Mouse (Mus musculus) limb, embryonic 14.5 days (tissue): ENCODE data around the gene H2afy2. TPM values are rescaled to one million over a fixed set of nuclear protein-coding genes. Genes with fewer than 3 reads are reported as not detected.

Experiments used
- ATAC-seq: fragments of 200-750 bp; cut with Nextera tagmentation; 2 replicates; pipeline ENCODE4 v1.8.0; 2017; ENCODE audit warnings: low read depth, moderate number of reproducible peaks, moderate TSS enrichment; ENCODE audit not compliant: low FRiP score
- DNase-seq: peaks from one replicate; pipeline ENCODE4 v3.0.0-alpha.2; 2015; ENCODE audit warnings: low spot score
- H3K27ac ChIP-seq: fragments of 300-500 bp; sonication (generic); replicated peaks from 2 replicates; pipeline ENCODE4 v1.5.1; 2014; ENCODE audit warnings: low read depth, mild to moderate bottlenecking, low read length, moderate library complexity, mixed read lengths
- H3K27me3 ChIP-seq: fragments of 300-500 bp; sonication (generic); 2 replicates; pipeline ENCODE4 v1.6.1; 2014; ENCODE audit warnings: low read length, mixed read lengths; ENCODE audit not compliant: control insufficient read depth, insufficient read depth
- H3K36me3 ChIP-seq: fragments of 300-500 bp; sonication (generic); 2 replicates; pipeline ENCODE4 v1.6.1; 2014; ENCODE audit warnings: mild to moderate bottlenecking, low read length, moderate library complexity, mixed read lengths; ENCODE audit not compliant: control insufficient read depth, insufficient read depth
- H3K4me1 ChIP-seq: fragments of 300-500 bp; sonication (generic); 2 replicates; pipeline ENCODE4 v1.6.1; 2014; ENCODE audit warnings: antibody characterized with exemption, low read length, mixed read lengths; ENCODE audit not compliant: control insufficient read depth, insufficient read depth
- H3K4me2 ChIP-seq: fragments of 300-500 bp; sonication (generic); replicated peaks from 2 replicates; pipeline ENCODE4 v1.6.1; 2014; ENCODE audit warnings: low read depth, mild to moderate bottlenecking, low read length, moderate library complexity; ENCODE audit not compliant: severe bottlenecking
- H3K4me3 ChIP-seq: fragments of 300-500 bp; sonication (generic); replicated peaks from 2 replicates; pipeline ENCODE4 v1.5.1; 2014; ENCODE audit warnings: low read length
- H3K9ac ChIP-seq: fragments of 300-500 bp; sonication (generic); 2 replicates; pipeline ENCODE4 v1.6.1; 2014; ENCODE audit warnings: mild to moderate bottlenecking, low read depth, low read length, moderate library complexity; ENCODE audit not compliant: severe bottlenecking
- H3K9me3 ChIP-seq: fragments of 300-500 bp; sonication (generic); 2 replicates; pipeline ENCODE4 v1.6.1; 2016; ENCODE audit warnings: low read length; ENCODE audit not compliant: control insufficient read depth
- POLR2A ChIP-seq: fragments of 200-500 bp; IDR thresholded peaks from 2 replicates; pipeline ENCODE4 v1.8.0; 2012; ENCODE audit warnings: inconsistent platforms, mild to moderate bottlenecking, moderate library complexity, borderline replicate concordance; ENCODE audit not compliant: insufficient read depth, insufficient read length; ENCODE audit errors: extremely low read depth
- whole genome bisulfite sequencing: fragments of 180-500 bp; shearing (Covaris S2); extraction: QIAGEN DNeasy Blood & Tissue Kit; methylation state at CpG from one replicate; pipeline ENCODE4 v1.1.7; 2014; 5-methylcytosine and 5-hydroxymethylcytosine counted together
- polyA plus RNA-seq, 2 experiments: library from polyadenylated mRNA; depleted of rRNA in 1 of 2; stranded (reverse) in 1 of 2; unstranded in 1 of 2; fragments of >200 nt; fragmentation: Nextera tagmentation in 1 of 2; extraction: Ambion mirVana in 1 of 2; gene quantifications; 2 replicates each; pipeline versions ENCODE4 v1.2.1 to v1.2.3; 2012 to 2014

Gene H2afy2
- polyA plus RNA-seq, 2 experiments = 90.3 to 111 TPM

GRCm38 (mm10) chr10:61784414-61784813 lies 467 bp upstream of the H2afy2 start:
- 18% methylated on average over 10 of the region's 10 CpGs for WGBS
- peak overlapping the region; percentile 92 for H3K4me3 ChIP-seq
- TF ChIP-seq POLR2A = no peak
- no peaks in the 10 kb centered on the region for H3K27me3 ChIP-seq
- peaks cover 17% of the 10 kb centered on the region for H3K4me1 ChIP-seq
- no peaks in the 10 kb centered on the region for H3K9me3 ChIP-seq
- ATAC-seq = no peak
- no peaks in the 10 kb centered on the region for H3K36me3 ChIP-seq
- H3K9ac ChIP-seq = peak overlapping the region; percentile 99
- peak overlapping the region; percentile 72 for H3K4me2 ChIP-seq
- peak overlapping the region; percentile 97 for H3K27ac ChIP-seq
- DNase-seq = no peak

- 0 out of 2 replicates have a peak, but pooled peaks have one; percentile 41 for TF ChIP-seq POLR2A
- WGBS = under 1% methylated on average over 41 of the region's 74 CpGs
- H3K4me2 ChIP-seq = peak overlapping the region; percentile 72
- no peaks in the 10 kb centered on the region for H3K36me3 ChIP-seq
- ATAC-seq = peak; percentile 43
- H3K9me3 ChIP-seq = no peaks in the 10 kb centered on the region
- H3K27ac ChIP-seq = peak overlapping the region; percentile 97
- peak; percentile 79 for DNase-seq
- H3K4me1 ChIP-seq = peaks cover 17% of the 10 kb centered on the region
- H3K4me3 ChIP-seq = peak overlapping the region; percentile 92
- no peaks in the 10 kb centered on the region for H3K27me3 ChIP-seq
- peak overlapping the region; percentile 99 for H3K9ac ChIP-seq
Observed at GRCm38 (mm10) chr10:61782799-61783611, 942 bp downstream of the H2afy2 start.

GRCm38 (mm10) chr10:61781461-61782128 lies 2.4 kb downstream of the H2afy2 start:
- Histone ChIP-seq H3K9me3 (no peaks in the 10 kb centered on the region), H3K4me3 (peak overlapping the region; percentile 92), H3K27ac (peak overlapping the region; percentile 97; the same call in 1 of the 2 replicates), H3K4me1 (peaks cover 17% of the 10 kb centered on the region), H3K27me3 (no peaks in the 10 kb centered on the region), H3K4me2 (peak overlapping the region; percentile 72), H3K36me3 (peaks cover 3% of the 10 kb centered on the region; the same call in 1 of the 2 replicates), H3K9ac (peak overlapping the region; percentile 99)
- no peak for ATAC-seq
- TF ChIP-seq POLR2A = no peak
- DNase-seq = peak; percentile 18
- WGBS = 25% methylated on average over 8 of the region's 9 CpGs

- peaks cover 17% of the 10 kb centered on the region for H3K36me3 ChIP-seq
- DNase-seq (no peak), ATAC-seq (no peak)
- no peaks in the 10 kb centered on the region for H3K9me3 ChIP-seq
- no peak overlapping the region for H3K4me3 ChIP-seq
- no peaks in the 10 kb centered on the region for H3K27me3 ChIP-seq
- TF ChIP-seq POLR2A = no peak
- no peak overlapping the region for H3K4me2 ChIP-seq
- H3K9ac ChIP-seq = no peak overlapping the region
- H3K27ac ChIP-seq = no peak overlapping the region
- H3K4me1 ChIP-seq = no peaks in the 10 kb centered on the region; the same call in 1 of the 2 replicates
- 62% methylated on average over 6 of the region's 6 CpGs for WGBS
Observed at GRCm38 (mm10) chr10:61766806-61767205, 17.1 kb downstream of the H2afy2 start.

GRCm38 (mm10) chr10:61765558-61765957 lies 18.4 kb downstream of the H2afy2 start:
- WGBS = 46% methylated on average over 5 of the region's 5 CpGs
- Histone ChIP-seq H3K27me3 (no peaks in the 10 kb centered on the region), H3K27ac (no peak overlapping the region), H3K9me3 (no peaks in the 10 kb centered on the region), H3K4me2 (no peak overlapping the region), H3K36me3 (peaks cover 17% of the 10 kb centered on the region), H3K4me3 (no peak overlapping the region), H3K4me1 (no peaks in the 10 kb centered on the region; the same call in 1 of the 2 replicates), H3K9ac (no peak overlapping the region)
- DNase-seq (no peak), ATAC-seq (no peak)
- no peak for TF ChIP-seq POLR2A
